Mouse (Mus musculus): ENCODE results near the gene Rbfox3.

Rbfox3 gene

DNA sequence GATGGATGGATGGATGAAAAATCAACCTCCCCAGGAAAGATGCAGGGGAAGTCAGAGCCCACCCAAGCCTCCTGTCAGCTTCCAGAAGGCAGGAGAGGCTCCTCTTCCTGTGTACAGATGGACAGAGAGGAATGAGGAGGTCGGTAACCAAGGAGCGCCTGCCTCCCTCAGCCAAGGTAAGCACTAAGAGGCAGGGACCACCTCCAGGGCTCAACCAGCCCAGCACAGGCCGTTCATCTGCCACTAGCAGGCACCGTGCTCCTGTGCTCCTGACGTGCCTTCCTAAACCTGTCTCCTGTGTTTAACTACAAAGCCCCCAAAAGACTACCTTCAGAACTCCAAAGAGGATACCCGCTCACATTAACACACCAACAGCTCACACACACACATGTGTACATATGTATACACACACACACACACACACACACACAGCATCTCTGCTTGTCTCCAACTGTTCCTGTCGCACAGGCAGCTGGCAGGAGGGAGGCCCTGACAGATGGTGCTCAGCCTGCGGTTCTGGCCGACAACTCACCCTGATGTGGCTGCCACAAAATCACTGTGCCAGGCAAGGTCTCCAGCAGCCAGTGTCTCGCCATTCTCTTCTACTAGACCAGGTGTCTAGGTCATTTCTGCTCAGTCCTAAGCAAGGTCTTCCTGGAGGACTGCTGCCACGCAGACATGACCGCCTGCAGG lies 151.0 kb downstream of the Rbfox3 start:
- no peak for DNase-seq (ENCODE audit: low read depth)

- DNase-seq (ENCODE audit: low read depth): no peak
Observed at GRCm38 (mm10) chr11:118759228-118759627, 152.2 kb downstream of the Rbfox3 start.

GRCm38 (mm10) chr11:118758277-118758990 lies 153.0 kb downstream of the Rbfox3 start:
- no peak for DNase-seq (ENCODE audit: low read depth)

- DNase-seq (ENCODE audit: low read depth): no peak
Observed at GRCm38 (mm10) chr11:118757488-118757887, 153.9 kb downstream of the Rbfox3 start.

GRCm38 (mm10) chr11:118755003-118755402 lies 156.4 kb downstream of the Rbfox3 start:
- no peak for DNase-seq (ENCODE audit: low read depth)

- no peak for DNase-seq (ENCODE audit: low read depth)
Observed at GRCm38 (mm10) chr11:118754535-118754934, 156.9 kb downstream of the Rbfox3 start.

DNA sequence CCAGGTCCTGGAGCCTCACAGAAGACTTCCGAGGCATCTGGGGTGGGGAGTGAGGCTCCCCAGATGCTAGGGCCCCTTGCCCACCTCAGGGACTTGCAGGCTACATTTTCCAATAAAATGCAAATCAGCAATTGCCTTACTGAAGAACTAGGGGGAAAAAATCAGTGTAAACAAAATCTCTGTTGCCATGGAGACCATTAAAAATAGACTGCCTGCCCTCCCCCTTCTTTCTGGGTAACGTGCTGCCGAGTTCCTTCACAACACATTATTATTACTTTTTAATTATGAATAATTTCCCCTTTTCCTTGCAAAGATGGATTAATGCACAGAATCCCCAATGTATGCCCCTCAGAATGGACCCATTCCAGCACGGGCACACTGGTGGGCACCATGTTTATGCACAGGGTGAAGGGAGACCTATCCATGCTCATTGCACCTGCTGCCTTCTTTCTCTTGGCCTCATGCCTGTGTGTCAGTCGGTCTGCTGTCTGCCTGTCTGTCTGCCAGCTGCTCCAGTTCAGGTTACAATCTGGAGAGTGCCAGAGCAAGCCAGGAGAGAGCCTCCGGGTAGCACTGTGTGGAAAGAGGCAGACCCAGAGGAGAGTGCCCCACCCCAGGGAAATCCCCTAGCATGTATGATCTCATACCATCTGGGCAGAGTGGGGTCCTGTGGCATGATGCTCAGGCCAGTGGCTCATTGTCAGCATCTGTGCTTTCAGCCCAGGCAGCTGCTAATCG lies 159.3 kb downstream of the Rbfox3 start:
- no peak for DNase-seq (ENCODE audit: low read depth)

DNA sequence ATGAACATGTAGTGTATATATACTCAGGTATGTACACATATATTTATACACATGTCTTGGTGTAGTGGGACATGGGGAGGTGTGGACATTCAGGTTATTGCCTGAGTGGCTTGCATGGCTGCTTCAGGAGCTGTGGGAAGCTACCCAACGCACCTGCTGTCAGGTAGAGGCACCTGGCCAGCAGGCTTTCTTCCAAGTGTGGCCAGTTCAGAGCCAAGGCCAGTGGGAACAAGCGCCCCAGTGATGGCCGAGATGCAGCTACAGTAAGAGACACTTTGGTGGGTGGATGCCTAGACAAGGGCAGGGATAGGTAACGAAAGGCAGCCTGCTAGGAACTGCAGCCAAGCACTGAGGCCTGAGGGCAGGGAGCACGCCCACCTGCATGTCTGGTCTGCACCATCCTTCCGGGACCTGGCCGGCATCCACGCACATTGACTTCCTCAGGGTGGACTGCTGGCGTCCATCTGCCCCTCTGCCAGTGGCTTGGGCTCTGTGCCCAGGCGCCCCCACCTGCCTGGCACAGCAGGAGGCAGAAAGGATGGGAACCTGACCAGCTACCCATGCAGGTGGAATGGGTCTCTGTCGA lies 160.6 kb downstream of the Rbfox3 start:
- DNase-seq (ENCODE audit: low read depth): no peak

DNA sequence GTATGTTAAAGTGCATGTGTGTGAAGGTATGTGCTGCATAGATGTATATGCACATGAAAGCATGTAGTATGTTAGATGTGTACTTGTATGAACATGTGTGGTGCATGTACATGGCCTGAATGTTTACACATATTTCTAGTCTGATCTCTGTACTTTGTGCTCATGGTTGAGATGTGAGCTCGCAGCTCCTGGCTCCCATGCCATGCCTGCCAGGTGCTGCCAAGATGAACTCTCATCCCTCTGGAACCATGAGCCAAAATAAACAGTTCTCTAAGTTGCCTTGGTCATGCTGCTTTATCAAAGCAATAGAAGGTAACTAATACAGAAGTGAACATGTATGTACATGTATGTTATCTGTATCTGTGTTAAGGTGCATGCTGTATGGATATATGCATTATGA lies 161.9 kb downstream of the Rbfox3 start:
- no peak for DNase-seq (ENCODE audit: low read depth)

DNA sequence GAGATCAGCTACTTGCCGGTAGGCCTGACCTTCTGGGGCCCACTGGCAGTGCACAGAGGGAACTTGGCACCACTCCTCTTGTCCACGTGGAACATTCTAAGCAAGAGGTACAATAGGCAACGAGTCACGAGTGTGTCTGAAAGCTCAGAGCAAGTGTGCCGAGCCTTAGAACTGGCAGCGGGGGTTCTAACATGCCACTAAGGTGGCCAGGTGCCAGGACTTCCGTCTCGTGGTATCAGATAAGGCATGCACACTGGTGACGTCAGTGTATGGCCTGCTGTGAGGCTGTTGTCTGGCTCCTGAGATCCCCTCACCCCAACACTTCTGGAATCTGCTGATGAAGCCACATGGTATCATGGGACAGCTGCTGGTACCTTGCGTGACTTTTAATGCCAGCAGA lies 162.8 kb downstream of the Rbfox3 start:
- DNase-seq (ENCODE audit: low read depth): peak; percentile 10

GRCm38 (mm10) chr11:118745279-118745678 lies 166.1 kb downstream of the Rbfox3 start:
- DNase-seq (ENCODE audit: low read depth): no peak

DNA sequence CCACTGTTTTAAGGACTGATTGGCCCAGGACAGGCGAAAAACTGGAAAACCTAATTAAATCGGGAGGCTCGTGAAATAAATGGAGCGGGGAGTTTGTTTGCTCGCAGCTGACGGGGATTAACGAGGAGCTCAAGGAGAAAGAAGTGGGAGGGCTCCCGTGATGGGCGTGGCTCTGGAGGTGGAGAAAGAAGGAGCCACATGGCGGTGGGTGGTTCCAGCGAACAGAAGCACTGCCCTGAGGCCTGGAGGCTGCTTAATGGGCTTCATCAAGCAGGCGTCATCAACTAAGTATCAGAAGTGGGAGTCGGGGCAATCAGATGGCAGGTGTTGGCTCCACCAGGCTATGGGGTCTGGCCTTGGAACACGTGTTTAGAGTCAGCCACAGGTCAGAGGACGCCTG lies 166.6 kb downstream of the Rbfox3 start:
- no peak for DNase-seq (ENCODE audit: low read depth)

DNA sequence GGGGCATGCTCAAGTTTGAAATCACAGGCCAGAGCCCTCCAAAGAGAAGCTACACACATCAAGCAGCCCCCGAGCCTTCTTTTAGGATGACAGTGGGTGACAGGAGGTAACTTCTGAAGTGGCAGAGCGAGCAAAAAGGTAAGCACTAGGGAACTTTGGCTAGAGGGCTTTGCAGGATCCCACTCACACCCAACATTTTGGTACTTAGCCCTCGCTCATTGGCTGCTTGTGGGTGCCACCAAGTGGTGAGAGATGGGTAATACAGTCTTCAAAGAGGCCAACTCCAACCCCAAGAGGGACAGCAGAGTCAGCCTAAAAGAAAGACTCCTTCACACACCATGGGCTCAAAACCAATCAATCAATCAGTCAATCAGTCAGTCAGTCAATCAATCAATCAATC lies 168.6 kb downstream of the Rbfox3 start:
- DNase-seq (ENCODE audit: low read depth): peak; percentile 70

DNA sequence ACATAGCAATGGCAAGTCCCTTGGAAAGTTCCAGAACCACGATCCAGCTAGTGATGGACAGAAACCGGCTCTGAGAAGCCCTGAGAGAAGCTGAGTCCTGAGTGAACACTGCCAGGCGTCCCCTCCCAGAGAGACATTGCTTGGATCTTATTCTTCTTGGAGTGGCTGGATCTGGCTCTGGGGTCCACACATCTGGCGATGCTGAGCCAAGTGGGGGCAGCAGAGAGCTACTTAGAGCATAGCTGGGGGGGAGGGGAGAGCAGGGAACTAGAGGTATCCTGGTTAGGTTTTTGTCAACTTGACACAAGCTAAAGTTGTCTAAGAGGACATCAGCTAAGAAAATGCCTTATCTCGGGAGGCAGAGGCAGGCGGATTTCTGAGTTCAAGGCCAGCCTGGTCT lies 170.1 kb downstream of the Rbfox3 start:
- DNase-seq (ENCODE audit: low read depth): peak; percentile 13

DNA sequence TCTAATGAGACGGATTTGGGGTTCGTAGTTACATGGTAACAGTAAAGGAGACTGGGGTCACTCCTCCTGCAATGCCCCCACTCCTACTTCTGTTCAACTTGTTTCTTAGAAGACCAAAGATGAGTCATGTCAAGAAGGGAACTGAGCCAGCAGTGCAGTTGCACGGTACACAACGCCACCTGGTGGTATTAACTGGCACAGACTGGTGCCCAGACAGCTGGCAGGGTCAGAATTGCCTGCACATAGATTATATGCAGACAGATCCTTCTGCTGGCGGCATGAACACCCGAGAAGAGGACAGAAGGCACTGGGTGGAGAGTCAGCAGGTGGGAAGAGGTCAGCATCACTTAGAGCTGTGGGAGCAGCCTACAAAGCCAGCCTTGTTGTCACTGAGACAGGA lies 171.4 kb downstream of the Rbfox3 start:
- DNase-seq (ENCODE audit: low read depth): peak; percentile 84

DNA sequence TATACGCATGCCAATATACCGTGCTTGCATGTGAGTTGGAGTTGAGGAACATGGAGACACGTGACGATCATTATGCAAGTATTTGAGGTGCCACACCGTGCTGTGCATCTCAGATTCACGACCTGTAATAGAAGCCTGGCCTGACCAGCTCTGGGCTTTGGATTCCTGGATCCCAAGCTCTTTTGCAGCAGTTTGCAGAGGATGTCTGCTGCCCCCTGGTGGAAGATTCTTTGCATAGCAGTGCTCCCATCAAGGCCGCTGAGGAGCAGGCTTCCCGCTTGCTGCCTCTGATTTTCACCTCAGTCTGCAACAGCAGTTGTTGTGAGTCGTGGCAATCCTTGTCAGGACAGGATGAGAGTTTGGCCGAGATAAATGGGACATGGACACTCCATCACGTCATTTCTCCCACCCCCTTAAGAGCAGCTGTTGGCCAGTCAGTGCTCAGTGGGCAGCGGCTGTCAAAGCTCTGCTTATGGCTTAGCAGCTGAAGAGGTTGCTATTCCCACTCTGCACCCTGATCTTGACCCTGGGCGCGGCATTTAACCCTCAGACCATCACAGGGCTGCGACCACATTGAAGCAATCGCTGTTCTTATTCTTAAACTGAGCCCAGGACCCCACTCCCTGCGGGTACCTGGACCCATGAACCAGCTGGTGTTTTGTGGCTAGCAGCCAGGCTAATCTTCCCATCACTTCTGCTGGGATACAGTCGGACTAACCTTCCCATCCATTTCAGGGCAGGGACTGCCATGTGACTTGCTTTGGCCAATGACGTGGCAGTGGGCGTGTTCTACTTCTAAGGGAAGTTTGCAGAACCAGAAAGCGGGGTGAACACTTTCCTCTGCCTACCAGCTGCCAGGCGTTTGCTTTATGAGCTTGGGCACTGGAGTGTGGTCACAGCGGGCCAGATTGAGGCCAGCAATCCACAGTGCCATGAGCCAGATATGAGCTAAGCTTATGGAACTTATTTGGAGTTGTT lies 172.3 kb downstream of the Rbfox3 start:
- DNase-seq (ENCODE audit: low read depth): peak; percentile 87

- no peak for DNase-seq (ENCODE audit: low read depth)
Observed at GRCm38 (mm10) chr11:118738323-118738722, 173.1 kb downstream of the Rbfox3 start.

DNA sequence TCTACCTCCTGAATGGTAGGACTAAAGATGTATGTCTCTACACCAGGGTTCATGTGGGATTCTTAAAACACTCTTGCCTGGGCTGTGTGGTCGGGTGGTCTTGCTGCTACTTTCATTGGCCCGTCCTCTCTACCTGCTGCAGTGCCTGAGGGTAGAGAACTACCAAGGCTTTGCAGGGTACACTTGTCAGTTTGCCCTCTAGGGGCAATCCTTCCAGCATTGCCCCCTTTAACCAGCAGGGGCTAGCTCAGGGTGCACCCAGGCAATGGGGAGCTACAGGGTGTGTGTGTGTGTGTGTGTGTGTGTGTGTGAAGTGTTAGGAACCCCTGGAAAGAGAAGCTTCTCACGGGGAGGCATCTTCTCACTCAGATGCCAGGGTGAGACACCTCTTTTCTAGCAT lies 173.6 kb downstream of the Rbfox3 start:
- no peak for DNase-seq (ENCODE audit: low read depth)

DNA sequence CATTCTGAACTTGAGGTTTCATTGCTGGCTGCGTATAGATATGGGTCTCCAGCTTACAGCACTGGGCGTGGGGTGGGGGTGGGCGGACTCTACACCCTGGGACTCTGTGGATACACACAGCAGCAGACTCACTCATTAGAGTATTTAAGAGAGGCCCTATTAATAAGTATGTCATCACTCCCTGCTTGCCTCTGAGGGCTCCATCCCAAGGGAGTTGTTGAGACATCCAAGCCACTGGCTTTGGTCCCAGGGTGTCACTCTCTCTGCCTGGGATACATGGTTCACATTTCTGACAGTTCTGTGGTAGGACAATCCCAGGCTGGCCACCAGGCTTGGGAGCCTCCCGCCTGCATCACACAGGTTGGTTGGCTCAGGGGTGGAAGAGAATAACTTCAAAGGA lies 174.4 kb downstream of the Rbfox3 start:
- no peak for DNase-seq (ENCODE audit: low read depth)

- DNase-seq (ENCODE audit: low read depth): no peak
Observed at GRCm38 (mm10) chr11:118731655-118732054, 179.7 kb downstream of the Rbfox3 start.

DNA sequence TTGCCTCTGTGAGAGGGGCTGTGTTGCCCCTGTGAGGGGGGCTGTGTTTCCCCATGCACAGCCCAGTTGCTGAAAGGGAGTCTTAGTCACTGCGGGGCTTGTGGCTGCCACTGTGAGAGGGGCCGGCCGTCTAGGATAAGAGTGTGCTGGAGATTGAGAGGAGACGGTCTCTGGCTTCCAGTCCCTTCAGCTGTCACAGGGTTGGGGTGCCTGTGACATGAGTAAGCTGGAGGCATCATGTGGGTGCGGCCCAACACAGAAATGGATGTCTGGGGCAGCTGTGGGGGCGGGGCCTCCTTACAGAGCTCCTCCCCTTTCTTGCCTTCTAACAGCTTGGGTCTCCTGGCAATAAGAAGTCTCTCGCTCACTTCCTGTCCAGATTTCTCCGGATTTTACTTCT lies 182.0 kb downstream of the Rbfox3 start:
- DNase-seq (ENCODE audit: low read depth): no peak

DNA sequence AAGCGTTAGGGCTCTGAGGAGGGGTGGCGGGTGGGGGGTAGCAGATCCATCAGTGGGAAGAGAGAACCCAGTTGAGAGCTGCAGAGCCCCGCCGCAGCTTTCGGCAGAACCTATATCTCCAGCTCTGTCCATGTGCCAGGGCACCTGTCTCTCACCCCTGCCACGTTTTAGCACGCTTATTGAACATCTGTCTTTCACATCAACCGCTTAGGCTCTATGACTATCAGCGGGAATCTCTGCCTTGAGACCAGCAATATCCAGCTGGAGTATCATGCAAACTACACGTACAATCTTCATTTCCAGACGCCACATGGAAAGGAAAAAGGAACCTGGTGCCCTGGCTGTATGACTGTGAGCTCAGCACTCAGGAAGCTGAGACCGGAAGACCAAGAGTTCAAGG lies 182.6 kb downstream of the Rbfox3 start:
- no peak for DNase-seq (ENCODE audit: low read depth)

Measured in NIH3T3 (cell line).